Mouse (Mus musculus) liver, adult 10 weeks (tissue): ENCODE results near the gene Bag6. TPM values are rescaled to one million over a fixed set of nuclear protein-coding genes. Genes with fewer than 3 reads are reported as not detected.

Source experiments
- polyA plus RNA-seq: library from polyadenylated mRNA; stranded (reverse); fragments of 350-450 nt; fragmentation: Illumina TruSeq; extraction: RNeasy Lipid Tissue Mini Kit (QIAGEN cat#74804); gene quantifications from one replicate; pipeline ENCODE4 v1.2.3, GENCODE M21; 2014; ENCODE audit warnings: low read depth, low replicate concordance

Gene Bag6
- polyA plus RNA-seq, 1 experiment from 2014 or later: 5.2 TPM

Other genes with a start within 250 kb of the Bag6 start
- gene C2, start 236.9 kb upstream of the Bag6 start, polyA plus RNA-seq: 24.6 TPM
- 7.4 TPM for gene Ehmt2, start 236.7 kb upstream of the Bag6 start, polyA plus RNA-seq
- not detected for gene Slc44a4, start 220.7 kb upstream of the Bag6 start, polyA plus RNA-seq
- 3.7 TPM for gene Neu1, start 203.9 kb upstream of the Bag6 start, polyA plus RNA-seq
- 1.3 TPM for gene Hspa1b, start 175.9 kb upstream of the Bag6 start, polyA plus RNA-seq
- gene Gm20481, start 165.3 kb upstream of the Bag6 start, polyA plus RNA-seq: not detected
- gene Hspa1a, start 163.0 kb upstream of the Bag6 start, polyA plus RNA-seq: not detected
- not detected for gene Hspa1l, start 162.5 kb upstream of the Bag6 start, polyA plus RNA-seq
- 12.7 TPM for gene Lsm2, start 153.3 kb upstream of the Bag6 start, polyA plus RNA-seq
- 1.2 TPM for gene Vars, start 134.2 kb upstream of the Bag6 start, polyA plus RNA-seq
- gene Vwa7, start 118.6 kb upstream of the Bag6 start, polyA plus RNA-seq: not detected
- gene Sapcd1, start 107.2 kb upstream of the Bag6 start, polyA plus RNA-seq: not detected
- gene Msh5, start 88.4 kb upstream of the Bag6 start, polyA plus RNA-seq: 1.1 TPM
- 5.7 TPM for gene Clic1, start 85.2 kb upstream of the Bag6 start, polyA plus RNA-seq
- gene Ddah2, start 76.1 kb upstream of the Bag6 start, polyA plus RNA-seq: not detected
- not detected for gene Ly6g6c, start 69.8 kb upstream of the Bag6 start, polyA plus RNA-seq
- not detected for gene Mpig6b, start 69.0 kb upstream of the Bag6 start, polyA plus RNA-seq
- not detected for gene Ly6g6e, start 58.3 kb upstream of the Bag6 start, polyA plus RNA-seq
- not detected for gene Ly6g6d, start 57.1 kb upstream of the Bag6 start, polyA plus RNA-seq
- not detected for gene Ly6g6f, start 49.6 kb upstream of the Bag6 start, polyA plus RNA-seq
- gene Abhd16a, start 45.9 kb upstream of the Bag6 start, polyA plus RNA-seq: 4.4 TPM
- gene Ly6g5c, start 26.9 kb upstream of the Bag6 start, polyA plus RNA-seq: not detected
- not detected for gene Ly6g5b, start 19.8 kb upstream of the Bag6 start, polyA plus RNA-seq
- gene Gpank1, start 13.7 kb upstream of the Bag6 start, polyA plus RNA-seq: 1.4 TPM
- gene Csnk2b, start 13.1 kb upstream of the Bag6 start, polyA plus RNA-seq: 97.4 TPM
- gene D17H6S53E, start 8.8 kb upstream of the Bag6 start, polyA plus RNA-seq: 1.3 TPM
- 85.5 TPM for gene Apom, start 3.1 kb upstream of the Bag6 start, polyA plus RNA-seq
- 3.7 TPM for gene Prrc2a, start 29.7 kb downstream of the Bag6 start, polyA plus RNA-seq
- 7.5 TPM for gene Aif1, start 40.9 kb downstream of the Bag6 start, polyA plus RNA-seq
- gene Lst1, start 53.3 kb downstream of the Bag6 start, polyA plus RNA-seq: not detected
- gene Ltb, start 59.3 kb downstream of the Bag6 start, polyA plus RNA-seq: not detected
- 0.26 TPM for gene Tnf, start 66.8 kb downstream of the Bag6 start, polyA plus RNA-seq
- gene Lta, start 70.2 kb downstream of the Bag6 start, polyA plus RNA-seq: not detected
- not detected for gene Gm16181, start 85.7 kb downstream of the Bag6 start, polyA plus RNA-seq
- 2.6 TPM for gene Atp6v1g2, start 98.5 kb downstream of the Bag6 start, polyA plus RNA-seq
- 0.87 TPM for gene Nfkbil1, start 100.6 kb downstream of the Bag6 start, polyA plus RNA-seq
- 7.4 TPM for gene Ddx39b, start 106.6 kb downstream of the Bag6 start, polyA plus RNA-seq
- gene H2-D1, start 127.6 kb downstream of the Bag6 start, polyA plus RNA-seq: 78.7 TPM
- gene H2-Q1, start 185.2 kb downstream of the Bag6 start, polyA plus RNA-seq: 18.4 TPM
- gene H2-Q2, start 207.1 kb downstream of the Bag6 start, polyA plus RNA-seq: 2.7 TPM
- gene H2-Q4, start 244.4 kb downstream of the Bag6 start, polyA plus RNA-seq: 22.6 TPM